Mouse (Mus musculus): ENCODE results near the gene Hexim1. TPM values are rescaled to one million over a fixed set of nuclear protein-coding genes. Genes with fewer than 3 reads are reported as not detected.

Hexim1 gene
- total RNA-seq, 1 experiment, result 29.1 TPM

DNA sequence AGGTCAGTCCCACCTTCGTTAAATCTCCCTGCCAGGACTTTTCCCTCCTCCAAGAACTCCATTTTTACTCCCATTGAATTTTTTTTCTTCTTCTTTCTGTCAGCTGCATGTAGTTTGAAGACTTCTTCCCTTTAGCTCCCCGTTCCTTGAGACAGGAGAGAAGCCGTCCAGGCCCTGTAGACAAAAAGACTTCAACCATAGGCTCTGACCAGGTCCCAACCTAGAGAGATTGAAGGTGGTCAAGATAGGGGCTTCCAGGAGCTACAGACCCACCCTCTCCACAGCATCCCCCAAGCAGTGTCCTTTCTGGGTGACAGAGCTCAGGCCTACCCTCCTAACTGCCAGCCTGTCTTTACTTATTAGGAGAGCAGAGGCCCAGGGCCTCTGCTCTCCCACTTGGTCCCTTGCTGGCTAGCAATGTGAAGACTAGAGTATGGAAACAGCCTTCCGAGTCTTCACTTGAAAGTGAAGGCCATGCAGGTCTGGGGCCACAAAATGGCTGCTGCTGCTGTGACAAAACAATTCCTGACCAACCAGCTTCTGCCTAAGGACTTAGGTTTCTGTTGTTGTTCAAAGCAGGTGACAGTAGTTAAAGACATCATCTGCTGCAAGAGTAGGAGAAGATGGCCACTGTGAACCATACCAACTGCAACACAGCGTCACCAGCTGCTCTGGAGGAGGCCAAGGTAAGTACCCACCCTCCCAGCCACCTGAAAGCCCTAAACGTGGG, 17.6 kb downstream of the Hexim1 start:
- Histone ChIP-seq H3K4me1 (ENCODE audit: control insufficient read depth in 2 of 2, insufficient read depth in 2 of 2, low read length in 2 of 2, poor library complexity in 1 of 2) (peaks cover 4 to 13% of the 10 kb centered on the region in 2 experiments; a peak in 1 of 4 replicates), H3K36me3 (ENCODE audit: control insufficient read depth, insufficient read depth, low read length, poor library complexity, severe bottlenecking) (no peaks in the 10 kb centered on the region), H3K4me3 (ENCODE audit: insufficient read depth in 1 of 2, low read depth in 1 of 2, low read length in 2 of 2, poor library complexity in 1 of 2, severe bottlenecking in 1 of 2) (peak overlapping the region; percentile 59 to 93), H3K27ac (ENCODE audit: insufficient read depth, low read depth, low read length, poor library complexity, severe bottlenecking) (peak overlapping the region; percentile 41; the same call in 1 of the 2 replicates), H3K9ac (ENCODE audit: insufficient read depth, low read depth, low read length, poor library complexity, severe bottlenecking) (peak overlapping the region; percentile 68), H3K9me3 (ENCODE audit: control insufficient read depth, insufficient read depth, low read depth, low read length) (no peaks in the 10 kb centered on the region)
- TF ChIP-seq MAFK (IDR thresholded peaks at IDR 0.05; ENCODE audit: insufficient read depth, low read depth, low read length) (no peak), ZC3H11A (IDR thresholded peaks at IDR 0.05; ENCODE audit: borderline replicate concordance, low read depth, low read length) (no peak), HCFC1 (IDR thresholded peaks at IDR 0.05; ENCODE audit: borderline replicate concordance, insufficient read depth, low read length) (no peak), CHD2 (IDR thresholded peaks at IDR 0.05; ENCODE audit: low read depth, low read length) (no peak), ZNF384 (IDR thresholded peaks at IDR 0.05; ENCODE audit: low read depth, low read length) (no peak)
- in situ Hi-C loops (cut with MboI; ENCODE audit: low sequenced_read_pairs in 2 of 2, unreplicated experiment in 2 of 2), result no loop called here
- DNase-seq (ENCODE audit: low read depth, low spot score), result no peak

GRCm38 (mm10) chr11:103134221-103134620, 18.2 kb downstream of the Hexim1 start:
- H3K4me3 ChIP-seq (ENCODE audit: insufficient read depth in 1 of 2, low read depth in 1 of 2, low read length in 2 of 2, poor library complexity in 1 of 2, severe bottlenecking in 1 of 2), result no peak overlapping the region
- TF ChIP-seq HCFC1 (IDR thresholded peaks at IDR 0.05; ENCODE audit: borderline replicate concordance, insufficient read depth, low read length) (no peak), ZNF384 (IDR thresholded peaks at IDR 0.05; ENCODE audit: low read depth, low read length) (no peak), ZC3H11A (IDR thresholded peaks at IDR 0.05; ENCODE audit: borderline replicate concordance, low read depth, low read length) (no peak), MAFK (IDR thresholded peaks at IDR 0.05; ENCODE audit: insufficient read depth, low read depth, low read length) (no peak), CHD2 (IDR thresholded peaks at IDR 0.05; ENCODE audit: low read depth, low read length) (no peak)
- in situ Hi-C loops (cut with MboI; ENCODE audit: low sequenced_read_pairs in 2 of 2, unreplicated experiment in 2 of 2), result no loop called here
- H3K36me3 ChIP-seq (ENCODE audit: control insufficient read depth, insufficient read depth, low read length, poor library complexity, severe bottlenecking), result no peaks in the 10 kb centered on the region
- DNase-seq (ENCODE audit: low read depth, low spot score), result no peak
- H3K9me3 ChIP-seq (ENCODE audit: control insufficient read depth, insufficient read depth, low read depth, low read length), result no peaks in the 10 kb centered on the region
- peaks cover 4 to 13% of the 10 kb centered on the region in 2 experiments; a peak in 1 of 4 replicates for H3K4me1 ChIP-seq (ENCODE audit: control insufficient read depth in 2 of 2, insufficient read depth in 2 of 2, low read length in 2 of 2, poor library complexity in 1 of 2)
- H3K9ac ChIP-seq (ENCODE audit: insufficient read depth, low read depth, low read length, poor library complexity, severe bottlenecking), result no peak overlapping the region
- H3K27ac ChIP-seq (ENCODE audit: insufficient read depth, low read depth, low read length, poor library complexity, severe bottlenecking), result no peak overlapping the region

DNA sequence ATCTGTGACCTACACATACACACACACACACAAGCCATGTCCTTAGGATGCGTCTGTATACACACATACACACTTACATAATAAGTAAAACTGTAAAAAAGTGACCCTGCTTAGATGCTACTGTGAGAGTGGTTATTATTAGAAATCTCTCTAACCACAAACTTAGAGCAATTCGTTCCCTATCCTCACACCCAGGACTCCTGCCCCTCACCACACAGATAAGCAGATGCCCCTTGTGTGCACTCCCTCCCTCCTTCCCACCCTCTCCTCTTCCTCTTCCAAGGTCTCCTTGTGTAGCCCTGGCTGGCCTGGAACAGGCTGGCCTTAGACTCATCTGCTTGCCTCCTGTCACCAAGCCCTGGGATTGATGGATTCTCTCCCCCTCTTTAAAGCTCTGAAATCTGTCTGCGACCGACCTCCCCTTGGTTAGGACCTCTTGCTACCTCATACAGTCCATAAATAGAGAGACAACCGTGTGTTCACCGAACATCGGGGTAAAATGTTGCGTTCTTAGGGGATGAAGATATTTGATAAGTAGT, 20.1 kb downstream of the Hexim1 start:
- H3K27ac ChIP-seq (ENCODE audit: insufficient read depth, low read depth, low read length, poor library complexity, severe bottlenecking), result no peak overlapping the region
- H3K9me3 ChIP-seq (ENCODE audit: control insufficient read depth, insufficient read depth, low read depth, low read length), result no peaks in the 10 kb centered on the region
- H3K4me3 ChIP-seq (ENCODE audit: insufficient read depth in 1 of 2, low read depth in 1 of 2, low read length in 2 of 2, poor library complexity in 1 of 2, severe bottlenecking in 1 of 2), result no peak overlapping the region
- TF ChIP-seq ZNF384 (IDR thresholded peaks at IDR 0.05; ENCODE audit: low read depth, low read length) (no peak), CHD2 (IDR thresholded peaks at IDR 0.05; ENCODE audit: low read depth, low read length) (no peak), HCFC1 (IDR thresholded peaks at IDR 0.05; ENCODE audit: borderline replicate concordance, insufficient read depth, low read length) (no peak), ZC3H11A (IDR thresholded peaks at IDR 0.05; ENCODE audit: borderline replicate concordance, low read depth, low read length) (no peak), MAFK (IDR thresholded peaks at IDR 0.05; ENCODE audit: insufficient read depth, low read depth, low read length) (no peak)
- DNase-seq (ENCODE audit: low read depth, low spot score), result no peak
- in situ Hi-C loops (cut with MboI; ENCODE audit: low sequenced_read_pairs in 2 of 2, unreplicated experiment in 2 of 2), result no loop called here
- H3K4me1 ChIP-seq (ENCODE audit: control insufficient read depth in 2 of 2, insufficient read depth in 2 of 2, low read length in 2 of 2, poor library complexity in 1 of 2), result peaks cover 5 to 20% of the 10 kb centered on the region in 2 experiments; a peak in 2 of 4 replicates
- H3K9ac ChIP-seq (ENCODE audit: insufficient read depth, low read depth, low read length, poor library complexity, severe bottlenecking), result no peak overlapping the region
- no peaks in the 10 kb centered on the region for H3K36me3 ChIP-seq (ENCODE audit: control insufficient read depth, insufficient read depth, low read length, poor library complexity, severe bottlenecking)

DNA sequence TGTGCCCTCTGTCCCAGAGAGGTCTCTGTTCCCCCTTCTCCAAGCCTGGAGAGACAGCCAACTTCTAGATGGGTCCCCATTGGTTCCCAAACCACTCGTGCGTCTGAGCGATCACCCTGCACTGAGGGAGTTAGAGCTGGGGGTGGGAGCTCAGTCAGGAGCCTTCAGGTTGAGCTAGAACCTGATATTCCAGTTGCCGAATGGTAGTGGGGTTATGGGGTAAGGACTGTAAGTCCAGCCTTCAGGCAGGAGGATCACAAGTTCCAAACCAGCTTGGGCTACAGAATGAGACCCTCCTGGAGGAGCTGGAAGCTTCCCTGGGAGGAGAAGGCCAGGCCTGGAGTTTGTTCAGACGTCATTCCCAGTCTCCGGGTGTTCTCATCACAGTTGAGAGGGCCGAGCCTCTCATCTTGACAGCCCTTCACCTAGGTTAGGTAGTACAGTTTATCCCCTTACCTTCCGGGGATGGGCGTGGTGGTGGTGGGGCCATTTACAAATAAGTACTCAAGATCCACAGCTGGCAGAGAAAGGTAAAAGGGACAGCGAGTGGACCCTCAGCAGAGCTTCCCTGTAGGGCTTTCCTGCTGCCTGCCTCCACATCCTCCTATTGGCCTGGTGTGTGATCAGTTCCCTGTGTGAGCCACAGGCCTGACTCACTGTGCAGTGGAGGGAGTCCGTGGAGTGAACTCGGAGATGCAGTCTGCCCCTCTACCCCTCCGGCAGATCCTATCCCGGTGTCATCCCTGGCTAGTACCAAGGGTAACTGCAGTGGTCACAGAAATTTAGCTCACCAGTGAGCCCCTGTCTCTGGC, 24.1 kb downstream of the Hexim1 start:
- in situ Hi-C loops (cut with MboI; ENCODE audit: low sequenced_read_pairs in 2 of 2, unreplicated experiment in 2 of 2), result no loop called here
- Histone ChIP-seq H3K27ac (ENCODE audit: insufficient read depth, low read depth, low read length, poor library complexity, severe bottlenecking) (no peak overlapping the region), H3K36me3 (ENCODE audit: control insufficient read depth, insufficient read depth, low read length, poor library complexity, severe bottlenecking) (no peaks in the 10 kb centered on the region), H3K4me1 (ENCODE audit: control insufficient read depth in 2 of 2, insufficient read depth in 2 of 2, low read length in 2 of 2, poor library complexity in 1 of 2) (peaks cover 1 to 29% of the 10 kb centered on the region in 2 experiments; a peak in 2 of 4 replicates), H3K9ac (ENCODE audit: insufficient read depth, low read depth, low read length, poor library complexity, severe bottlenecking) (no peak overlapping the region), H3K4me3 (ENCODE audit: insufficient read depth in 1 of 2, low read depth in 1 of 2, low read length in 2 of 2, poor library complexity in 1 of 2, severe bottlenecking in 1 of 2) (no peak overlapping the region), H3K9me3 (ENCODE audit: control insufficient read depth, insufficient read depth, low read depth, low read length) (no peaks in the 10 kb centered on the region)
- no peak for TF ChIP-seq CHD2 (IDR thresholded peaks at IDR 0.05; ENCODE audit: low read depth, low read length)
- no peak for TF ChIP-seq MAFK (IDR thresholded peaks at IDR 0.05; ENCODE audit: insufficient read depth, low read depth, low read length)
- no peak for TF ChIP-seq HCFC1 (IDR thresholded peaks at IDR 0.05; ENCODE audit: borderline replicate concordance, insufficient read depth, low read length)
- no peak for TF ChIP-seq ZNF384 (IDR thresholded peaks at IDR 0.05; ENCODE audit: low read depth, low read length)
- TF ChIP-seq ZC3H11A (IDR thresholded peaks at IDR 0.05; ENCODE audit: borderline replicate concordance, low read depth, low read length), result no peak
- no peak for DNase-seq (ENCODE audit: low read depth, low spot score)
